Mouse (Mus musculus): ENCODE data around the gene Crybb1. TPM values are rescaled to one million over a fixed set of nuclear protein-coding genes. Genes with fewer than 3 reads are reported as not detected.
A peak's percentile ranks its signal among the peaks of the same experiment; 100 is the strongest.

Gene Crybb1
- total and polyA plus RNA-seq, 2 experiments = not detected

- Histone ChIP-seq H3K27ac (replicated peaks; ENCODE audit: insufficient read depth, low read depth, low read length) (0 out of 2 replicates have a peak overlapping the region, but pooled peaks have one; percentile 19), H3K79me2 (ENCODE audit: control insufficient read depth, insufficient read depth, low read length) (no peaks in the 10 kb centered on the region), H3K27me3 (ENCODE audit: control insufficient read depth, insufficient read depth, low read length) (no peaks in the 10 kb centered on the region), H3K4me1 (ENCODE audit: control insufficient read depth, insufficient read depth, low read length) (no peaks in the 10 kb centered on the region), H3K36me3 (ENCODE audit: control insufficient read depth, insufficient read depth, low read length) (peaks cover 9% of the 10 kb centered on the region), H3K4me3 (ENCODE audit: insufficient read depth, low read depth, low read length) (no peak overlapping the region), H3K9ac (ENCODE audit: low read depth, low read length) (no peak overlapping the region)
- TF ChIP-seq POLR2A (IDR thresholded peaks at IDR 0.05; ENCODE audit: extremely low read depth, insufficient read depth, low read length) (no peak), CTCF (IDR thresholded peaks at IDR 0.05; ENCODE audit: low read depth, low read length) (no peak)
- 41% methylated on average over 5 of the region's 5 CpGs for WGBS
- DNase-seq (ENCODE audit: extremely low read depth, low read depth, low spot score) = no peak
These were observed 61.7 kb downstream of the Crybb1 start for GRCm38 (mm10) chr5:112317328-112317727.

Other genes with a start within 250 kb of the Crybb1 start
- gene Cryba4, start 3.3 kb upstream of the Crybb1 start, total RNA-seq (2014; rRNA removed) = 0.27 and 0.37 TPM in 2 replicates
- 0.17 and 0.52 TPM in 2 replicates for gene Cryba4, start 3.3 kb upstream of the Crybb1 start, polyA plus RNA-seq (2012; rRNA removed)
- 27.7 and 38.9 TPM in 2 replicates for gene Tpst2, start 20.9 kb downstream of the Crybb1 start, total RNA-seq (2014; rRNA removed)
- gene Tpst2, start 20.9 kb downstream of the Crybb1 start, polyA plus RNA-seq (2012; rRNA removed) = 30.2 and 35.7 TPM in 2 replicates
- 7.7 and 9.7 TPM in 2 replicates for gene Tfip11, start 70.5 kb downstream of the Crybb1 start, total RNA-seq (2014; rRNA removed)
- gene Tfip11, start 70.5 kb downstream of the Crybb1 start, polyA plus RNA-seq (2012; rRNA removed) = 18.6 and 19.1 TPM in 2 replicates
- 12.3 and 19.3 TPM in 2 replicates for gene Srrd, start 87.2 kb downstream of the Crybb1 start, total RNA-seq (2014; rRNA removed)
- 26.3 and 30.0 TPM in 2 replicates for gene Srrd, start 87.2 kb downstream of the Crybb1 start, polyA plus RNA-seq (2012; rRNA removed)
- 12.3 and 17.5 TPM in 2 replicates for gene Hps4, start 87.3 kb downstream of the Crybb1 start, total RNA-seq (2014; rRNA removed)
- 19.0 and 30.9 TPM in 2 replicates for gene Hps4, start 87.3 kb downstream of the Crybb1 start, polyA plus RNA-seq (2012; rRNA removed)
- gene Gm6583, start 100.2 kb downstream of the Crybb1 start, total RNA-seq (2014; rRNA removed) = 0.09 TPM in 1 of 2 replicates, not detected in the other
- gene Gm6583, start 100.2 kb downstream of the Crybb1 start, polyA plus RNA-seq (2012; rRNA removed) = not detected in 2 replicates
- 0.07 TPM in 1 of 2 replicates, not detected in the other for gene Asphd2, start 139.1 kb downstream of the Crybb1 start, total RNA-seq (2014; rRNA removed)
- 0.10 TPM in 1 of 2 replicates, not detected in the other for gene Asphd2, start 139.1 kb downstream of the Crybb1 start, polyA plus RNA-seq (2012; rRNA removed)
- not detected in 2 replicates for gene Gm6588, start 193.6 kb downstream of the Crybb1 start, total RNA-seq (2014; rRNA removed)
- not detected in 2 replicates for gene Gm6588, start 193.6 kb downstream of the Crybb1 start, polyA plus RNA-seq (2012; rRNA removed)